Mouse (Mus musculus): Measurements from ENCODE around the gene Map10. TPM values are rescaled to one million over a fixed set of nuclear protein-coding genes. Genes with fewer than 3 reads are reported as not detected.

Gene Map10
- 1 to 10 TPM; 2.0 to 2.6 TPM for total RNA-seq (2021)
- long read RNA-seq, experiment 1, partial matches to known transcripts, result 0 of 4 reads
- long read RNA-seq, experiment 1, other reads (novel, unspliced or antisense), result 0 of 4 reads
- long read RNA-seq, experiment 2, transcript Map10-201 (1 exons, 3,542 nt), result major isoform, 5 of 5 reads
- long read RNA-seq, experiment 2, partial matches to known transcripts, result 0 of 5 reads
- long read RNA-seq, experiment 2, other reads (novel, unspliced or antisense), result 0 of 5 reads

DNA sequence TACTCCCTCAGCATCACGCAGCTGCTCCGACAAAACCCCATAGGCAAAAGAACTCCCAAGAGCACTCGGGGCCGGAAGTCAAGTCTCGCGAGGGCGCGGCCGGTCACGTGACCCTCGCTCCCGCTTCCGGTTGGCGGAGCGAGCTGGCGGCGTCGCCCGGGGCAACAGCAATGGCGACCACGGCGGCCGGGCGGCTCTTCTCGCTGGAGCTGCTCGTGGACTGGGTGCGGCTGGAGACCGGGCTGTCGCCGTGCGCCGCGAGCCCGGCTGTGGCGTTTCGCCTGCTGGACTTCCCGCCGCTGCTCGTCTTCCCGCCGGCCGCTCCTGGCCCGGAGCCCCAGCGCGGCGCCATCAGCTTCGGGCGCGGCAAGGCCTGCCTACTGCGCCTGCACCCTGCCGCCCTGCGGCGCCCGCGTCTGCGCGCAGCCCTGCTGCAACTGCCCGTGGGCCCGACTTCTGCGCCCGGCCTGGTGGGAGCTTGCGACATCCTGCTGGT, at the start of gene Map10:
Gene Map10 (plus strand): TSS at position 119 of the 496 bp plus-strand sequence.
- DNase-seq (ENCODE audit: low spot score), result peak; percentile 90

DNA sequence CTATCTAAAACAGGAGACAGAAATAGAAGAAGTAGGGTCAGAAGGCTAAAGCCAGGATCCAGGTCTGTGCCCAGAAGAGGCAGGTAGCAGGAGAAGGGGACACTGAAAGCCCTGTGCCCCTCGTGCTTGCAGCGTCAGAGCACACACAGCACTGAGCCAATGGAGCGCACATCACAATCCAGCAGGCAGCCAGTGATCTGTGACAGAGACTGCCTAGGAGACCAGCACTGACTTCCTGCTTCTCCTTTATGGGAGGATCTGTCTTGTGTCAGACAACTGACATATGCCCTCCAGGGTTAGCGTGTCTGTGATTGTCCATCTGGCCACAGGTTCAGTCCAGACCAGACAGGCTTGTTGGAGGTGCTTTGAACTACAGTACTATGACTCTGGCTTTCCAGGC, 49.3 kb upstream of the Map10 start:
- no peak for DNase-seq (ENCODE audit: low spot score)

DNA sequence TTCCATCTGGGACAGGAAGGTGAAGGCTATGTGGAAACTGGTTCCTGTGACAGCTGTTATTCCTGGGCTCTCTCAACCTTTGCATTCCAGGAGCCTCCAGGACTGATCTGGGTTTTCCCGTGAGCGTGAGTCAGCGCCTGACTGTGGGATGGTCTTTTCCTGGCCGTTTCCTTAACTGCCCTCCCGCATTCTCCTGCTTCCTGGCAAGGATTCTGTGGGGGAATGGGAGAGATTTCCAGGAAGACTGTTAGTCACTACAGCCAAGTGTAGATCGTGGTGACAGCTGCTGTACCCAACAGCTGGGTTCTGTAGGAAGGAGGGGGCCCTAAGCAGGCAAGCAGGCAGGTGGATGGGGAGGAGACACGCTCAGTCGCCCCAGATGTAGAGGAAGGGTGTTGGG, 45.3 kb upstream of the Map10 start:
- DNase-seq (ENCODE audit: low spot score), result no peak

DNA sequence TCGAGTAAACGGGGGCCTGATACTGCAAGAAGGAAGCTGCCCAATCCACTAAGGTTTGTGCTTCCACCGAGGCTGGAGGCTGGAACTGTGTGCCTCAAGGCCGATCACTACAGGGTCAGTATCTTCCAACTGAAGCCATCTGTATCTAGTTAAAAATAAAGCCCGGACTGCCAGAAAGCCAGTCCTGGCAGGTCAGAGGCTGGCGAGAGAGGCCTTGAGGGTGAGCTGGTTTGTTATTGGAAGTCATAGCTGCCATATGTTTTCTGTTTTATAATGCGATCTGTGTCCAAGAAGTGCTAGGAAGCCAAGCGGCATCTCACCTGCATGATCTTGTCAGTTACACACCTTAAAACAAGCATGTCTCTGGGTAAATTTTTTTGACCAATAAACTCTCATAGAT, 43.2 kb upstream of the Map10 start:
- DNase-seq (ENCODE audit: low spot score), result no peak

DNA sequence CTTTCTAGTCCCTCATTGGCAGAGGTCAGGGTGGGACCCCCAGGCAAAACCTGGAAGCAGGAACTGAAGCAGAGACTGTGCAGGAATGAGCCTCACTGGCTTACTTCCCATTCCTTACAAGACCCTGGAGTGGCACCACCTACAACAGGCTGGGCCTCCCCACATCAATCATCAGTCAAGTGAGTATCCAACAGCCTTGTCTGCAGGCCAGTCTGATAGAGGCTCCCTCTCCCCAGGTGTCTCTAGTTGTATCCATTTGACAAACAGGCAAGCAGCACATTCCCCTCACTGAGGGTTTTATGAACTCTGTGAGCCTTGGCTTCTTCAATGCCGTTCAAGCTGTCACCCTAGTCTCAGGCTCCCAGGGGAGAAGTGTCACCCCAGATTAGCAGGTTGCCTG, 40.8 kb upstream of the Map10 start:
- DNase-seq (ENCODE audit: low spot score), result no peak

DNA sequence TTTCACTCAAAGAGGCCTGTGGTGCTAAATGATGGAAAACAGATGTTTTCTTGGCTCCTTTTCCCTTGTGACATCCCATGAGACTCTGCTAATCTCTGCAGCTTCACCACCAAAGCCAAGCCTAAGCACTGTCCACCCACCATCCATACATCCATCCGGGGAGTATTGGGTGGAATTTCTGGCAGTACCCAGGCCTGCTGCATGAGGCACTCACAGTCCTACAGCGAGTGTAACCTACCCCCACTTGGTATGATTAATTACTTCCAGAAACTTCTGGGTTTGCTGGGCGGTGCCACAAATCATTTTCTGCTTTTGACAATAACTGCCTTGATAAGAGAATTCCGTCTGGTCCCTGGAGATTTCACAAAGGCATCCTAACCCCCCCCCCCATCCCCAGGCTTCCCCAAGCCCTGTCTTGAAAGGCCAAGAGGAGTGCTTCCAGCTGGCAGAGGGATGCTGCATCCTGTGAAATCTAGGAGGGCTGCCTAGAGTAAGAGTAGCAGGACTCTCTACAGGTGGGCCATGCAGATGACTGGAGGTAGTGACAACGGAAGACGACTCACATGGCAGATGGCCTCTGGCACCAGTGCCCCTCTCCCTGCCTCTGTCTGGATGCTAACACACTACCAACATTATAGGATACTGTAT, 31.1 kb upstream of the Map10 start:
- DNase-seq (ENCODE audit: low spot score), result no peak

DNA sequence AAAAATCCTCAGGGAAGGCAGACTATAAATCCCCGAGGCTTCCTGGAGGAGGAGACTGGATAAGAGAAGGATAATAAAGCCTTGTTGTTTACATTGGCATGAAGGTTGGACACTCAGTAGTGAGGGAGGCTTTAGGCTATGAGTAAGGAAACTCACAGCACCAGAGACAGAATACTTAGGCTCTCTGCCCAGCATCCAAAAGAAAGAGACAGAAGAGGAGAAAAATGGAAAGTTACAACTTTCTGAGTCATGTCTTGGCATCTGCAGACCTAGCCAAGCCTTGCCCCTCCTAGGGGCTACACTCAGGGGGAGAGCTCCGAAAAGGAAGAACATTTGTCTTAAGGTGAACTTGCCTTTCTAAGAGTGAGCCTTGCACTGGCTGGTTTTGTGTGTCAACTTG, 30.0 kb upstream of the Map10 start:
- DNase-seq (ENCODE audit: low spot score), result no peak

DNA sequence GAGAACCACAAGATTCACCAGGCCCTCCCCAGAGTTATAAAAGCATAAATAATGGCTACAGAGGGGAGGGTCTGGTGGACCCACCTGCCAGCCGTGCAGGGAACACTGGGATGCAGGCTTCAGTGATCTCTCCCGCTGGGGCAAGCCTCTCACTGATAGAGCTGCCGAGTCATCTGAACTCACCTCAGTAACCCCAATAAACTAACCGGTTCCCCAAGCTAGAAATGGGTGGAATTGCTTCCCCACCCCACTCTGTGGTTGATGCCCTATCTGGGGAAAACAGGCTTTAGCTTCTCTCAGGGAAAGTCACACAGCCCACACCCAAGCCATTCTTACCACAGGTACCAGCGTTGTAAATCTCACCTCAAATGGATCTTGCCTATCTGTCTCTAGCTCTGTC, 28.9 kb upstream of the Map10 start:
- DNase-seq (ENCODE audit: low spot score), result no peak

DNA sequence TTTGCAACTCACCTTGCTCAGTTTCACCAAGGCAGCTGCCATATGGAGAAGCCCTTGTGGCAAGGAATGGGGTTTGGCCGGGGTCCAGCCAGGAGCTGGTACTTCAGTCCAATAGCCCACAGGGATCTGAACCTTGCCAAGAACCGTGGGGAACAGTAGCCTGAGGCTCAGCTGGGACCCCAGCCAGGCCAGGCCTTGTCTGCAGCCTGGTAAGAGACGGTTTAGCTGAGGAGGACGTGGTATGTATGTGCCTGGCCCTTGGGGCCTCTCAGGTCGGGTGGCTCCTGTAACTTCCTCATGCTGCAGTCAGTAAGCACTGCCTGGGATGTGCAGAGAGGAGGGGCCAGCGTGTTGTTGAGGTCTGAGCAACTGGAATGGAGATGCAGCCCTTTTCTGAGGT, 27.8 kb upstream of the Map10 start:
- no peak for DNase-seq (ENCODE audit: low spot score)

DNA sequence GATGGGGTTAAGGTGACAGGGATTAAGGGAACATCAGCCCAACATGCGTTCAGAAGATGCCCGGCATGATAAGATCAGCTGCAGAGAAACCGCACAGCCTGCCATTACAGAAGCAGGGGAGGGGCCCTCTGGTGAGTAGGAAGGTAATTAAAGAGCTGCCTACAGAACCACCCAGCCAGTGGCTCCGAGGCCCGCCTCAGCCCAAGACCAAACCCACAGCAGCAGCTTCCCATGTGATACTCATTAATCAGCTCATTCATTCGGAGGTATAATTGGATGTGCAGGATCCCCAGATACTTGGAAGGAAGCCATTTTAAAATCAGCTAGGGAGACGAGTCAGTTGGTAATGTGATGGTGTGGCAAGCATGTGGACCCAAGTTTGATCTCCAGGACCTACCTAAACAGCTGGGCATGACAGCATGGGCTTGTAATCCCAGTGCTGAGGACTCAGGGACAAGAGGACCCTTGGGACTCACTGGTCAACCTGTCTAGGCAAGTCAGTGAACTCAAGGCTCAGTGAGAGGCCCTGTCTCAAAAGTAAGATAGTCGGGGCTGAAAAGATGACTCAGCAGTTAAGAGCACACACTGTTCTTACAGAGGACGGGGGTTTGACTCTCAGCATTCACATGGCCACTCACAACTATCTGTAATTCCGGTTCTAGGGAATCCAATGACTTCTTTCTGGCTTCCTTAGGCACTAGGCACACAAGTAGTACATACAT, 23.7 kb upstream of the Map10 start:
- no peak for DNase-seq (ENCODE audit: low spot score)

DNA sequence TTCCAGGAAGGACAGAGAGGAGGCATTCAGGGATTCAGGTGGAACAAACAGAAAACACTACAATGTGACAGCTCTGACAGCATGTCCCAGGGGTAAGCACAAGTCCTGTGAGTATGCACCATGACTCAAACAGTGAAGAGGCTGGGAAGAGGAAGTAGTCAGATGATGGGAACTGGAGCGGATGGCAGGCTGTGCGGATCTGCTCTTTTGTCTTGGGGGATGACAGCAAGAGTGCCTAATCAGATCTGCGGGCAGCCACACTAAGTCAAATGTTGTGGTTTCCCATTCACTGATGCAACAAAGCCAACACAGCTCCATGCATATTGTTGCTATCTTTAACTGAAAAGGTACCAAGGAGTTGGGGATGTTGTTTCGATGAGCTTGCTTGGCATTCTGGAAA, 20.2 kb upstream of the Map10 start:
- no peak for DNase-seq (ENCODE audit: low spot score)

DNA sequence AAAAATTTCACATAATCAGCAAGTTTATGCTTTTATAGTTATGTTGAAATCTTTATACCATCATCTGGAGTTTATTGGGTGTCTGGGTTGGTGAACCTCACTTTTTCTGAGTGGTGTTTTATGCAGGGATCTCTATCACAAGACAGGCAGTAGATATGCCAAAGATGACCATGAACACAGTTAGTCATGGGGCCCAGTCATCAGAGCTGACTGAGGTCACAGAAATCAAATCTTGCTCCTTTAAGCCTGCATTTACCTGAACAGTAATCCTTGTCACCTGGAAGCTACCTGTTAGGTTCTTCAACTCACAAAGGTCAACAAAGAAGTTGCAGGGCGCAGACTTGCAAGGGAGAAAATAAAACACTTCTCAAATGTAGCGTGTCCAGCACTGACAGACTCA, 14.8 kb upstream of the Map10 start:
- no peak for DNase-seq (ENCODE audit: low spot score)

DNA sequence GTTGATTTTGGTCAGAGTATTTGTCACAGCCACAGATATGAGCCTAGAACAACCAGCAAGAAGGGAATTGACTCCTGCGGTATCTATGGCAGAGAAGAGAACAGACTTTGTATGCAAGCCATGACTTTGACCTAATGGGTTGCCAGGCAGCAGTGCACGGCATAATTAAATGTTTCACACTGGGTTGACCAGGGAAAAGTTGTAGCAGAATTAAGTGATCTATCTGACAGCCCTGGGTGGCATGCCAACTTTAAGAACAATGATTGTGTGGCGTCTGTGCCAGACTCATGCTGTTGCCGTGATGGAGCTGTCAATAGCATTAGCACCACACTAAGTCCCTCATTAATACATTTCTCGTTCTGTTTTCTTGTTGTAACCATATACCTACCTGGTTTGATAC, 11.1 kb upstream of the Map10 start:
- DNase-seq (ENCODE audit: low spot score), result no peak

DNA sequence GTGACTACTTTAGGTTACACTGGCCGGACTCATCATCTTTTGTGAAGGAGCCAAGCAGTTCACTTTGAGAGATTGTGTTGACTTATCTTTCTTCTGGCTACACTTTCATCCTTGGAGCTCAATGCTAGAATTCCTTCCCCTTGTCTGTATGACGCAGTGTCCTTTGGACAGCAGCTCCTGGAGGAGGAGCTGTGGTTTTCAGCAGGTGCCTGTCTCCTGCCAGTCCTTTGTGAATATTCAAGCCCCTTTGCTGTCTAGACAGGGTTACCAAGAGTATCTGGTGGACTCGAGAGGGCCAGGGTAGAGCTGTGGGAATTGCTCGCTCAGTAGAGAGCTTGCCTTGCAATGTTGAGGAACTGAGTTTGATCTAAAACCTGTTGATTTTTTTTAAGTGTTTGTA, 10.7 kb upstream of the Map10 start:
- no peak for DNase-seq (ENCODE audit: low spot score)

DNA sequence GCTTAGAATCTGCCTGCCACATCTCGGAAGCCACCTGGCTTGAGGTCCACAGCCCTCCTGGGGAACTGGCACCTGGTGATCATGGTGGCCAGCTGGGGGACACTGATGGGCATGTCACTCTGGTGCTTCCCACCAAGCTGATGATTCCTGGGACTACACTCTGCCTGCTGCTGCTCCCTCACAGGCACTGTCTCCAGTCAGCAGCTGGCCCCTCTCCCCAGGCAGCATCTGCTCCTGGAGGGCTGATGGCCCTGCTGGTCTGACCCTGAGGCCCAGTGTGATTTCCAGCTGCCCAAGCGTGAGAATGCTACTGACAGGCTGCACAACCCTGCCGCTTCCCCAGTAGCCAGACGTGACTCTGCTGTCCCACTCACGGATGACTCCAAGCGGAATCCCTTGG, 9.2 kb upstream of the Map10 start:
- DNase-seq (ENCODE audit: low spot score), result no peak

DNA sequence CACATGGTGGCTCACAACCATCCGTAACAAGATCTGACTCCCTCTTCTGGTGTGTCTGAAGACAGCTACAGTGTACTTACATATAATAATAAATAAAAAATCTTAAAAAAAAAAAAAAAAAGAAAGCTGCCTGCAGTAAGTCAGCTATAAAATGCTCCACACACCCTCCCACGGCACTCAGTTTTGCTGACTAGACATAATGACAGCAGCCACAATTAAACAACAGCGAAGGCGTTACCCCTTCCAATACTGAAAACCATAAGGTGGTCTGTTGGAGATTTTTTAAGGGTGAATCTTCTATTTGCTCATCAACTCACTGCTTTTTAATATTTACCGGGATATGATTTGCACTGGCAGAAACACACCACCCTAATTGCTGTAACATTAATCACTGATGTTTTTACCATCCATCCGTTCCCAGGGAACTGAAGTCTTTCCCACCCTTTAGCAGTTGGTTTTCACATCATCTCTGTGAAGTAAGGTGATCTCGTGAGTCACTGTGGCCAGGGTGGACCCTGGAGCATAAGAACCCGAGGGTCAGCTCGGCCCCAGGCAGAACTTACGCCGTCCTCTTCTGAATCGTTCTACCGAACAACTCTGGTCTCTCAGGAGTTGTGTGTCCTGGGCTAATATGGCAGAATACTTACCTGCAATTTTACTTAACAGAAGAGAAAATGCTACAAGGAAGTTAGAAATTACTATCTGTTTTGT, 7.5 kb upstream of the Map10 start:
- no peak for DNase-seq (ENCODE audit: low spot score)

DNA sequence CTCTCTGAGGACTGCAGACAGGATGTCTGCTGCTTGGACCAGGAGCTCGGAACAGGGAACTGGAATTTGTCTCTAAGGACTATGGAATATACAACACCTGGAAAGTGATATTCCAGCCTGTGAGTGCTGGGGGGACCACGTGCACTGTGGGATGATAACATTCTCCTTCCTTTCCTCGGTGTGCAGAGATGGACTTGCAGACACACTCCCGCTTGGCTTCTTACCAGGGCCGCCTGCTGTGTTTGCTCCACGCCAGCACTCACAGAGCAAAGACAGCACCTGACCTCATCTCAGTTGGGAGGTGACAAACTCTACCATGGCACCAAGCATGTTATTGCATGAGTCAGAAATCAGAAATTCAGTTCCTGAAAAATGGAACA, 7.0 kb upstream of the Map10 start:
- peak; percentile 30 for DNase-seq (ENCODE audit: low spot score)

DNA sequence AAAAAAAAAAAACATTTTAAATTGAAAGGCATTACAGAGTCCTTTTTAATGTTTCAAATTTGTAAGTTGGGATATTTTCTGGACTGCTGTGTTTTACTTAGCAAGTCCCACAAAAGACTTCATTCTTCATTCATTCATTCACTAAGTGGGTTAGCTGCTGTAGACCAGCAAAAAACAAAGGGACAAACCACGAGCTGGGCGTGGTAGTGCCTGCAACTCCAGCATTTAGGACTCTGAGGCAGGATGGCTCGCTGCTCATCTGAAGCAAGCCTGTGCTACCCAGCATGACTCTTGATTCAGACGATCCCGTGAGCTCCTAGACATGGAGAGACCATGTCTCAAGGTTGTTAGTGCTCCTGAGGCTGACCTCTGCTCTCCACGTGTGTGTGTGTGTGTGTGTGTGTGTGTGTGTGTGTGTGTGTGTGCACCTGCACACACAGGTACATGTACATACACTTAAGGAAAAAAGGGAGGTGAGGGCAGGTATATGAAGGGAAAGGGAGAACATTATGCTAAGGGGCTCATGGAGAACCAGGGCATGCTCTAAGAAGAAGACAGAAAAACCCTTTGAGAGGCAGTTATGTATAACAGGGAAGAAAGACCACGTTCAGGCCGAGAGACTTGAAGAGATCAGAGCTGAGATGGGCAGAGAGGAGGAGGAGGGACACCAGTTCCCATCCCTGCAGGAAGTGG, 4.3 kb upstream of the Map10 start:
- no peak for DNase-seq (ENCODE audit: low spot score)

DNA sequence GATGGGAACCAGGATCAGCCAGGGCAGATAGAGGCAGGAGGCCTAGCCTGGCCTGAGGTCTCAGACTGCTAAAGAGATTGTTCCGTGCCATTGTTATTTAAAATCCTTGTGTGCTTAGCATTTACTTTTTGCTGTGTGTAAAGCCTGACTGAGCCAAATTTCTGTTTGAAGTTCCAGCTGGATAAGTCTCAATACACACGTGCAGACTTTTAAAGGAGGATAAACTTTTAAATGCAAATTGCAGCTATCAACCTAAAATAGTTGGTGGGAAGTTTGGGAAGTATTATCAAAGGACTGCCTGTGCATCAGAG, 3.8 kb upstream of the Map10 start:
- DNase-seq (ENCODE audit: low spot score), result no peak

DNA sequence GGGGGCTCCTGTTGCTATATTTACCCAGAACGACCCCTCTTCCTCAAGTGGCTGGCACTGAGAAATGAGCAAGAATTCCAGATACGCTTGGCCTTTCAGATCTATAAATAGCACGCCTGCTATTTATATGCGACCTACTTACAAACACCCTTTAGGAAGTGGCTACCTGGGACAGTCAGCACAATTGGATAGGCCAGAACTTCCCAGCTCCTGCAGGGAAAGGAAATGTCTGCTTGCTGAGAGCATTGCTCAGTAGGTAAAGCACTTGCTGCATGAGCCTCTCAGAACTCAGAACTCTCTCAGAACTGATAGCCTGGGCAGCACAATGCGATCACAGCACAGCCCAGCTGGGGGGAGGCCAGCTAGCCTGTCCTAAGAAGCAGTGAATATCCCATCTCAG, 3.4 kb upstream of the Map10 start:
- DNase-seq (ENCODE audit: low spot score), result peak; percentile 10

DNA sequence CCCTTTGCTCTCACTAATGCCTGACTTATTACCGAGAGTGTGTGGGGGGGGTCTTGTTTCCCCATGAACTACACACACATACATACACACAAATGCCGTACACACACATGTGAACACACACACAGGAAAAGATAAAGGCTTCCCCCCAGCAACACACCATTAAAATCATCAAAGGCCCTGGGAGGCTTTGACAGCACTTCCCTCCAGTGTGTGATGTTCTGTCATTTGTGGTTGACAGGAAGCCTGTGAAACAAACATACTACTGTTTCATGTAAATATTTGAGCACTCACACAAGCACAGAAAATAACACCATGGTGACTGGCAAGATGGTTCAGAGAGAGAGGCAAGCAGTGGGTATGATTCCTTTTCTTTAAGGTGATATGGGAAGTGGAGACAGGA, 2.4 kb upstream of the Map10 start:
- DNase-seq (ENCODE audit: low spot score), result no peak

DNA sequence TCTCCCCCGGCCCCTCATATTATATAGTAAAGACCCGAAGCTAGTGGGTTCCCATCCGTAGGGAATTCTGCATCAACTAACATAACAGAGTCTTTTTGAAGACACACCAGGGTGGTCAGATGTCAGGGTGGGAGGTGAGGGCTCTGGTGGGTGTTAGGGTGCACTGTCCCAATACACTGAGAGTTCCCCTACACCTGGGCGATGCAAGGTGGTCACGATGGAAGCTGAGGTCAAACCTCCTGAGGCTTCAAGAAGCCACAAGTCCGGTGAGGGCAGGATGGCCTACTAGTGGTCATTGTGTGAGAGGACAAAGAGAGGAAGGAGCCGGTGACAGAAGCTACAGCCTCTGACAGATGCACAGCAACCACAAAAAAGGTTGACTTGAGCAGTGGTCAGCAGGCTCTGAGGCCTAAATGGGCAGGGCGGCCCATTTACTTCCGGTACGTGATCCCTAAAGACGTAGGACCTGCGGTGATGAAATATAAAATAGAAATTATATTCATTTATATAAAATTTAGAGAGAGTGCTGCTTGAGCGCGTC, 389 bp upstream of the Map10 start:
- no peak for DNase-seq (ENCODE audit: low spot score)

All from gastrocnemius, adult 18-20 months (tissue).